Mouse (Mus musculus): Measurements from ENCODE around the gene Coq2.

Gene Coq2

GRCm38 (mm10) chr5:100656352-100656751 lies 18.6 kb downstream of the Coq2 start:
- no peak for DNase-seq

GRCm38 (mm10) chr5:100652327-100652726 lies 22.6 kb downstream of the Coq2 start:
- DNase-seq, result no peak

GRCm38 (mm10) chr5:100651486-100651885 lies 23.5 kb downstream of the Coq2 start:
- DNase-seq, result no peak

- DNase-seq, result no peak
Measured at GRCm38 (mm10) chr5:100650969-100651368, 24.0 kb downstream of the Coq2 start.

GRCm38 (mm10) chr5:100648546-100648945 lies 26.4 kb downstream of the Coq2 start:
- DNase-seq, result no peak

- DNase-seq, result no peak
Measured at GRCm38 (mm10) chr5:100648046-100648445, 26.9 kb downstream of the Coq2 start.

GRCm38 (mm10) chr5:100646558-100646957 lies 28.4 kb downstream of the Coq2 start:
- no peak for DNase-seq

GRCm38 (mm10) chr5:100643991-100644535 lies 30.9 kb downstream of the Coq2 start:
- peak; percentile 30 for DNase-seq

GRCm38 (mm10) chr5:100643253-100643990 lies 31.5 kb downstream of the Coq2 start:
- DNase-seq, result peak; percentile 54

GRCm38 (mm10) chr5:100642316-100642715 lies 32.6 kb downstream of the Coq2 start:
- DNase-seq, result no peak

- DNase-seq, result no peak
Measured at GRCm38 (mm10) chr5:100638483-100638882, 36.5 kb downstream of the Coq2 start.

- DNase-seq, result peak; percentile 37
Measured at GRCm38 (mm10) chr5:100636794-100637544, 38.0 kb downstream of the Coq2 start.

- no peak for DNase-seq
Measured at GRCm38 (mm10) chr5:100635908-100636307, 39.0 kb downstream of the Coq2 start.

GRCm38 (mm10) chr5:100634885-100635478 lies 40.0 kb downstream of the Coq2 start:
- no peak for DNase-seq

- no peak for DNase-seq
Measured at GRCm38 (mm10) chr5:100632540-100633129, 42.3 kb downstream of the Coq2 start.

GRCm38 (mm10) chr5:100628807-100629206 lies 46.1 kb downstream of the Coq2 start:
- no peak for DNase-seq

GRCm38 (mm10) chr5:100626526-100626925 lies 48.4 kb downstream of the Coq2 start:
- DNase-seq, result no peak

- DNase-seq, result no peak
Measured at GRCm38 (mm10) chr5:100624743-100625360, 50.1 kb downstream of the Coq2 start.

- DNase-seq, result no peak
Measured at GRCm38 (mm10) chr5:100622509-100623163, 52.3 kb downstream of the Coq2 start.

GRCm38 (mm10) chr5:100621876-100622508 lies 52.9 kb downstream of the Coq2 start:
- DNase-seq, result no peak

- no peak for DNase-seq
Measured at GRCm38 (mm10) chr5:100620952-100621351, 54.0 kb downstream of the Coq2 start.

Measured in thymus, postnatal 25 days (tissue).